Mouse (Mus musculus) small intestine, adult 2 months (tissue): ENCODE results near the gene Usf2.

Source experiments
- CTCF ChIP-seq: fragments of 200-500 bp; IDR thresholded peaks from 2 replicates; pipeline ENCODE4 v1.5.1; 2012; ENCODE audit warnings: low read depth, mild to moderate bottlenecking, control low read depth, inconsistent platforms, low read length, moderate library complexity, mixed read lengths; ENCODE audit not compliant: insufficient replicate concordance, insufficient read length; ENCODE audit errors: extremely low read depth
- POLR2A ChIP-seq: fragments of 200-500 bp; IDR thresholded peaks from 2 replicates; pipeline ENCODE4 v1.6.1; 2012; ENCODE audit warnings: low read depth, mild to moderate bottlenecking, control low read depth, inconsistent platforms, low read length, moderate library complexity

GRCm38 (mm10) chr7:30969174-30969573 is 12.6 kb upstream of the Usf2 start:
- TF ChIP-seq CTCF (no peak), POLR2A (no peak)
